Mouse (Mus musculus) MEL (cell line): ENCODE results near the gene Mapk10.

Experiments used
- CHD2 ChIP-seq: IDR thresholded peaks from 2 replicates; pipeline ENCODE4 v1.6.1; 2011; ENCODE audit warnings: low read length, improper control_type of control experiment
- CTCF ChIP-seq, 3 experiments: IDR thresholded peaks in 2 of 3; conservative IDR thresholded peaks in 1 of 3; 2 replicates each; pipeline ENCODE4 v1.5.1; 2011 to 2012; ENCODE audit warnings: low read length in 3 of 3, low read depth in 2 of 3, mild to moderate bottlenecking in 2 of 3, improper control_type of control experiment in 1 of 3, inconsistent platforms in 1 of 3, mixed read lengths in 1 of 3, moderate library complexity in 1 of 3; ENCODE audit not compliant: control insufficient read depth in 1 of 3, insufficient read depth in 1 of 3, poor library complexity in 1 of 3, severe bottlenecking in 1 of 3
- NELFE ChIP-seq: IDR thresholded peaks from 2 replicates; pipeline ENCODE4 v1.6.1; 2011; ENCODE audit warnings: low read depth, low read length, improper control_type of control experiment
- POLR2A ChIP-seq, 2 experiments: IDR thresholded peaks; 2 replicates each; pipeline ENCODE4 v1.6.1; 2011 to 2012; ENCODE audit warnings: low read length in 2 of 2, mild to moderate bottlenecking in 2 of 2, control low read depth in 1 of 2, improper control_type of control experiment in 1 of 2, low read depth in 1 of 2, moderate library complexity in 1 of 2; ENCODE audit not compliant: control insufficient read depth in 1 of 2, insufficient read depth in 1 of 2, poor library complexity in 1 of 2
- TAL1 ChIP-seq: IDR thresholded peaks from 2 replicates; pipeline ENCODE4 v1.6.1; 2012; ENCODE audit warnings: mild to moderate bottlenecking, inconsistent platforms, low read length, moderate library complexity, mixed read lengths
- ZMIZ1 ChIP-seq: IDR thresholded peaks from 2 replicates; pipeline ENCODE4 v1.6.1; 2012; ENCODE audit warnings: low read depth, mild to moderate bottlenecking, inconsistent platforms, low read length, improper control_type of control experiment, moderate library complexity

- TF ChIP-seq NELFE (no peak), POLR2A (IDR thresholded peaks at IDR 0.05; ENCODE audit: control insufficient read depth in 1 of 2, insufficient read depth in 1 of 2, low read depth in 1 of 2, low read length in 2 of 2, poor library complexity in 1 of 2) (no peak), CHD2 (no peak), TAL1 (no peak), CTCF (IDR thresholded peaks at IDR 0.05 in 2 of 3, conservative IDR thresholded peaks at IDR 0.05 in 1 of 3; ENCODE audit: control insufficient read depth in 1 of 3, insufficient read depth in 1 of 3, low read depth in 2 of 3, low read length in 3 of 3, poor library complexity in 1 of 3, severe bottlenecking in 1 of 3) (no peak), ZMIZ1 (no peak)
These were observed 20.7 kb upstream of the Mapk10 start for GRCm38 (mm10) chr5:103231822-103232221.
